17 mouse cellular contexts compared by ENCODE assay signal in genomic region chr9:32752602-32753001, GRCm38 (mm10).
DNase-seq lines count a peak whose midpoint lies in the region; ATAC-seq lines count a peak whose summit lies in the region.
"Had no signal": no experiment of that assay in that cellular context is flagged by ENCODE, and none has a peak within 500 bp of the region (broad histone marks: within the 10 kb centered on the region; RNA-seq: fewer than 3 reads in every experiment).

No protein-coding gene starts in this region.

- no peak overlapping the region for H3K4me2 ChIP-seq in midbrain, embryonic 11.5 days
- H3K4me2 ChIP-seq in midbrain, embryonic 15.5 days = no peak overlapping the region
- H3K4me2 ChIP-seq in heart, embryonic 13.5 days = no peak overlapping the region
- H3K4me2 ChIP-seq: forebrain, embryonic 13.5 days; lung, embryonic 15.5 days; midbrain, embryonic 12.5 days had no signal

- peak; percentile 97 for DNase-seq in heart, adult 11 months
- no peak for DNase-seq in heart, postnatal 14 days
- peak; percentile 47 for DNase-seq in midbrain, embryonic 11.5 days (ENCODE audit: low spot score, missing footprints)
- DNase-seq in yolk sac, embryonic 10.5 days (ENCODE audit: low spot score) = peak; percentile 62
- no peak for DNase-seq in cerebellum, postnatal 10 days
- DNase-seq: adrenal gland, postnatal 36 days; cerebellum, adult 9-11 months; kidney, adult 8-10 months; liver; right cerebral cortex, postnatal 4 days had no signal

- no peaks in the 10 kb centered on the region for H3K9me3 ChIP-seq in midbrain, embryonic 11.5 days (ENCODE audit: control insufficient read depth, low read length)
- H3K9me3 ChIP-seq in midbrain, embryonic 15.5 days = no peaks in the 10 kb centered on the region
- no peaks in the 10 kb centered on the region for H3K9me3 ChIP-seq in heart, embryonic 13.5 days
- H3K9me3 ChIP-seq: forebrain, embryonic 13.5 days; lung, embryonic 15.5 days; midbrain, embryonic 12.5 days had no signal

- no peak overlapping the region for H3K27ac ChIP-seq in midbrain, embryonic 11.5 days (ENCODE audit: low read depth, low read length)
- H3K27ac ChIP-seq in midbrain, embryonic 15.5 days = no peak overlapping the region
- H3K27ac ChIP-seq in heart, embryonic 13.5 days (replicated peaks) = peak overlapping the region; percentile 85
- H3K27ac ChIP-seq: forebrain, embryonic 13.5 days; hindbrain, postnatal 0 days; lung, embryonic 15.5 days; macrophage; midbrain, embryonic 12.5 days had no signal

- 85% methylated on average over 5 of the region's 5 CpGs for WGBS in midbrain, embryonic 11.5 days
- WGBS in midbrain, embryonic 15.5 days = 83% methylated on average over 5 of the region's 5 CpGs
- WGBS in heart, embryonic 13.5 days = 33% methylated on average over 5 of the region's 5 CpGs

- no peaks in the 10 kb centered on the region for H3K36me3 ChIP-seq in midbrain, embryonic 11.5 days (ENCODE audit: control insufficient read depth, insufficient read depth, low read length)
- H3K36me3 ChIP-seq in midbrain, embryonic 15.5 days (replicated peaks) = no peaks in the 10 kb centered on the region
- H3K36me3 ChIP-seq in heart, embryonic 13.5 days = peaks cover 68% of the 10 kb centered on the region
- H3K36me3 ChIP-seq: midbrain, embryonic 12.5 days had no signal

- ATAC-seq in midbrain, embryonic 11.5 days (ENCODE audit: low FRiP score) = no peak
- ATAC-seq in midbrain, embryonic 15.5 days (replicated peaks) = no peak
- ATAC-seq in heart, embryonic 13.5 days (ENCODE audit: extremely low read depth, insufficient number of reproducible peaks, low FRiP score, low TSS enrichment) = peak; percentile 35
- ATAC-seq: forebrain, embryonic 13.5 days; hindbrain, postnatal 0 days had no signal

- H3K27me3 ChIP-seq in midbrain, embryonic 11.5 days (ENCODE audit: control insufficient read depth, insufficient read depth, low read length) = no peaks in the 10 kb centered on the region
- H3K27me3 ChIP-seq in midbrain, embryonic 15.5 days (replicated peaks) = no peaks in the 10 kb centered on the region
- H3K27me3 ChIP-seq in heart, embryonic 13.5 days (replicated peaks) = no peaks in the 10 kb centered on the region
- H3K27me3 ChIP-seq: forebrain, embryonic 13.5 days; lung, embryonic 15.5 days; midbrain, embryonic 12.5 days had no signal

- no peak overlapping the region for H3K9ac ChIP-seq in midbrain, embryonic 11.5 days (ENCODE audit: low read length)
- H3K9ac ChIP-seq in midbrain, embryonic 15.5 days = no peak overlapping the region
- H3K9ac ChIP-seq in heart, embryonic 13.5 days = 0 out of 2 replicates have a peak overlapping the region, but pooled peaks have one; percentile 8
- H3K9ac ChIP-seq: forebrain, embryonic 13.5 days; lung, embryonic 15.5 days; midbrain, embryonic 12.5 days had no signal

- intact Hi-C loops in heart, postnatal 14 days (cut with DNase I) = loop anchor here (5.0 kb wide), 1 partner anchor 190 kb away; no protein-coding TSS in a partner anchor

- H3K4me1 ChIP-seq in midbrain, embryonic 11.5 days (ENCODE audit: control insufficient read depth, insufficient read depth, low read length) = no peaks in the 10 kb centered on the region
- H3K4me1 ChIP-seq in midbrain, embryonic 15.5 days = no peaks in the 10 kb centered on the region
- peaks cover 47% of the 10 kb centered on the region for H3K4me1 ChIP-seq in heart, embryonic 13.5 days
- H3K4me1 ChIP-seq: forebrain, embryonic 13.5 days; midbrain, embryonic 12.5 days had no signal

- no peak overlapping the region for H3K4me3 ChIP-seq in midbrain, embryonic 11.5 days (ENCODE audit: low read depth, low read length)
- H3K4me3 ChIP-seq in midbrain, embryonic 15.5 days = no peak overlapping the region
- H3K4me3 ChIP-seq in heart, embryonic 13.5 days = no peak overlapping the region
- H3K4me3 ChIP-seq: forebrain, embryonic 13.5 days; lung, embryonic 15.5 days; midbrain, embryonic 12.5 days had no signal

Comparison
In these comparisons a context has a peak if more than half of its experiments do, and no peak if none do; other contexts are left out.
1. DNase-seq: peak in heart, adult 11 months (single experiment), midbrain, embryonic 11.5 days (single experiment) and yolk sac, embryonic 10.5 days (single experiment); none in heart, postnatal 14 days (0 of 2) and cerebellum, postnatal 10 days (0 of 2).